Mouse (Mus musculus): ENCODE results near the gene Cfap221. TPM values are rescaled to one million over a fixed set of nuclear protein-coding genes. Genes with fewer than 3 reads are reported as not detected.

Gene Cfap221
- polyA plus RNA-seq, 1 experiment from 2014 or later: 0.11 TPM

DNA sequence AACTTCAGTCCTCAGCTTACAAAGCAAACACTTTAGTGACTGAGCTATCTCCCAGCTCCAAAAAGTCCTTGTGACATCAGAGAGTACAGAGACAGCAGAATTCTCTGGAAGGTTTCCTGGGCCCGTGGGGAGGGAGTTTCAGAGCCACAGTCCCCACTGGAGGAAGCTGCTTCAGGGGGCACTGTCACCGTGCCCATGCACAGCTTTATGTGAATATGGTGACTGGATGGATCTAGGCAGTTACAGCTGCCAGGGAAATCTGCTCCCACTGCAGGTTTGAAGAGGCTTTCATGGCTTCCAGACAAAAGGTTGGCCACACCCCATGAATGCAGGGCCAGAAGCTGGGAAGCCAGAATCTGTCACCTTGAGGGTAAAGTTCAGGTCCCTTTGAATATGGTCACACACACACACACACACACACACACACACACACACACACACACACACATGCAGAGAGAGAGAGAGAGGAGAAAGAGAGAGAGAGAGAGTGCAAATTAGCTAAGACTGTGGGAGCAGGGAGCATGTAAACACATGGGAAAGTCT lies 89.8 kb downstream of the Cfap221 start:
- 41% methylated on average over 2 of the region's 2 CpGs for WGBS
- H3K4me2 ChIP-seq (replicated peaks; ENCODE audit: low read depth): no peak overlapping the region
- DNase-seq (ENCODE audit: low spot score) (peak; percentile 23), ATAC-seq (ENCODE audit: low FRiP score, low TSS enrichment) (no peak)
- H3K27ac ChIP-seq (replicated peaks): no peak overlapping the region
- no peak overlapping the region for H3K4me3 ChIP-seq (ENCODE audit: low read depth, low read length)
- no peaks in the 10 kb centered on the region for H3K27me3 ChIP-seq (ENCODE audit: control insufficient read depth, insufficient read depth, low read length)
- TF ChIP-seq EP300 (optimal IDR thresholded peaks at IDR 0.05) (no peak), CTCF (IDR thresholded peaks at IDR 0.05; ENCODE audit: low read depth) (no peak)
- no peak overlapping the region for H3K9ac ChIP-seq (ENCODE audit: low read length)
- H3K9me3 ChIP-seq (ENCODE audit: control insufficient read depth, low read length): no peaks in the 10 kb centered on the region
- H3K4me1 ChIP-seq (replicated peaks; ENCODE audit: control insufficient read depth, insufficient read depth): no peaks in the 10 kb centered on the region
- H3K36me3 ChIP-seq (ENCODE audit: control insufficient read depth, insufficient read depth, low read length): peaks cover 7% of the 10 kb centered on the region; the same call in 1 of the 2 replicates

GRCm38 (mm10) chr1:119903231-119903620 lies 93.8 kb downstream of the Cfap221 start:
- TF ChIP-seq CTCF (IDR thresholded peaks at IDR 0.05; ENCODE audit: low read depth) (no peak), EP300 (optimal IDR thresholded peaks at IDR 0.05) (no peak)
- H3K9me3 ChIP-seq (ENCODE audit: control insufficient read depth, low read length): no peaks in the 10 kb centered on the region
- no peak overlapping the region for H3K9ac ChIP-seq (ENCODE audit: low read length)
- H3K4me2 ChIP-seq (replicated peaks; ENCODE audit: low read depth): no peak overlapping the region
- no peaks in the 10 kb centered on the region for H3K4me1 ChIP-seq (replicated peaks; ENCODE audit: control insufficient read depth, insufficient read depth)
- DNase-seq (ENCODE audit: low spot score): no peak
- H3K4me3 ChIP-seq (ENCODE audit: low read depth, low read length): no peak overlapping the region
- H3K36me3 ChIP-seq (ENCODE audit: control insufficient read depth, insufficient read depth, low read length): no peaks in the 10 kb centered on the region
- H3K27me3 ChIP-seq (ENCODE audit: control insufficient read depth, insufficient read depth, low read length): no peaks in the 10 kb centered on the region
- ATAC-seq (ENCODE audit: low FRiP score, low TSS enrichment): no peak
- no peak overlapping the region for H3K27ac ChIP-seq (replicated peaks)
- 73% methylated on average over 6 of the region's 6 CpGs for WGBS

DNA sequence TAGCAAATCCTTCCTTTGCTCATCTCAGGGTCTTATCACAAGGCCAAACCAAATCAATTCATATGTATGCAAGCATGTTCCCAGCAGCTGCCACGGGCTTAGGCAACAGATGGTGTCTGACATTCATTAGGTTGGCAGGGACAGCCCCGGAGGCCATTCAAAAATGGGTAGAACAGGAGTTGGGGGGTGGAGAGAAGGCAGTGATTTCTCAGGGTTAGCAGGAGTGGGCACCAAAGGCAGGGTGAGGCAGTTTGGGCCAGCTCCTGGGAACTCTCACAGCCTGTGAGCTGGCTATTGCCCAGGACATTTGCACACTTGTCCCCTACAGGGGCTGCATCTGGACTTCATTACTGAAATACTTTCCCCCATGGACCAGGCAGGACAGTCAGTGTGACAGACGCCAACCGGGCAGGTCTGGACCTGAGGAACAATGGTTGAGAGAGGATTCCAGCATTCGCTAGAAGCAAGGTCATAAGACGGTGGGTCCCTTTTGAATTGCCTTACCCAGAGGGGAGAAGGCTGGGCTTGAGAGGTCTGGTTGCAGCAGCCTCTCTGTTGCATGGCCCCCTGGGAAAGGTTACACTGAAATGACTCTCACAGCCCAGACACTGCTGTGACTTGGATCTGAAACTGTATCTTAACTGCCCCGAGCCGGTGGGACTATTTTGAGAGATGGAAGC lies 94.3 kb downstream of the Cfap221 start:
- Histone ChIP-seq H3K4me1 (replicated peaks; ENCODE audit: control insufficient read depth, insufficient read depth) (no peaks in the 10 kb centered on the region), H3K9ac (ENCODE audit: low read length) (no peak overlapping the region), H3K4me3 (ENCODE audit: low read depth, low read length) (no peak overlapping the region), H3K36me3 (ENCODE audit: control insufficient read depth, insufficient read depth, low read length) (no peaks in the 10 kb centered on the region), H3K9me3 (ENCODE audit: control insufficient read depth, low read length) (no peaks in the 10 kb centered on the region), H3K4me2 (replicated peaks; ENCODE audit: low read depth) (no peak overlapping the region), H3K27ac (replicated peaks) (no peak overlapping the region), H3K27me3 (ENCODE audit: control insufficient read depth, insufficient read depth, low read length) (no peaks in the 10 kb centered on the region)
- no peak for TF ChIP-seq CTCF (IDR thresholded peaks at IDR 0.05; ENCODE audit: low read depth)
- no peak for TF ChIP-seq EP300 (optimal IDR thresholded peaks at IDR 0.05)
- ATAC-seq (ENCODE audit: low FRiP score, low TSS enrichment) (no peak), DNase-seq (ENCODE audit: low spot score) (no peak)
- 61% methylated on average over 8 of the region's 8 CpGs for WGBS

DNA sequence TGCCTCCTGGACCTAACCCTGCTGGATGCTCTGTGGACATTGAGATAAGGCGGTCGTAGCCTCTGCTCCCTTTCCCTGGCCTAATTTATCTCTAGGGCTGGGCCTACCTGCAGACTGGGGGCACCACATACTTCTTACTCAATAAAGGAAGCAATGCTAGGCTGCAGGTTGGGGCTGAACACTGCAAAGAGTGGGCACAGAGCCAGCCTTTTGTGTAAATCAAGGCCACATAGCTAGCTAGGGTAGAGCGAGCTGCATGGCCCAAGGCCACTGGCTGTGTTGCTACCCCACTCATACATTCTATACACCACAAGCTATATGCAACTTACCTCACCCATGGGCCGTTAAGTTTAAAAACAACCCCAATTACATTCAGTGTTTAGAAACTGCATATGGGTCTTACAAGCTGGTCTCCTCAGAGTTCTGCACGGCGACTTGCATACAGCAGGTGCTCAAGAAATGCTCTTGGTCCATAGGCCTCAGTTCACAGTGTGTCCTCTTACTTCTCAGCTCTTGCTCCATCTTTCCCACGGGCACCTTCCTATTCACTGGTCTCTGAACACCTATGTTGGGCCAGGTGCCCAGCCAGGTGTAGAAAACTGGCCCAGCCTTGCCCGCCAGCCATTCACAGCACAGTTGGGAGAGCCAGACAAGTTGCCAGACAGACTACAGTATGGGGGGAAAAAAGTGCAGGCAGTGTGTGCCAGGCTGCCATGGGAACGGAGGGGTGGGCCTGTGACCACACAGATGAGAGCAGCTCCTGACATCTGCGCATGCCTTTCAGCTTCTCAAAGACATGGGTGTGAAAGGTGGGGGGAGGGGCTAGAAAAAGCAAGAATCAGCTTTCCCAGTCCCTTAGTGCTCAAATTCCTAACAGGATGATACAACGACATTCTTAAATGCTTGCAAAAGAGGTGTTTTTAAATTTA lies 97.6 kb downstream of the Cfap221 start:
- Histone ChIP-seq H3K27me3 (ENCODE audit: control insufficient read depth, insufficient read depth, low read length) (no peaks in the 10 kb centered on the region), H3K9me3 (ENCODE audit: control insufficient read depth, low read length) (no peaks in the 10 kb centered on the region), H3K36me3 (ENCODE audit: control insufficient read depth, insufficient read depth, low read length) (no peaks in the 10 kb centered on the region), H3K9ac (ENCODE audit: low read length) (no peak overlapping the region), H3K4me3 (ENCODE audit: low read depth, low read length) (no peak overlapping the region), H3K4me2 (replicated peaks; ENCODE audit: low read depth) (no peak overlapping the region), H3K4me1 (replicated peaks; ENCODE audit: control insufficient read depth, insufficient read depth) (no peaks in the 10 kb centered on the region), H3K27ac (replicated peaks) (no peak overlapping the region)
- 64% methylated on average over 11 of the region's 11 CpGs for WGBS
- ATAC-seq (ENCODE audit: low FRiP score, low TSS enrichment): no peak
- TF ChIP-seq EP300 (optimal IDR thresholded peaks at IDR 0.05) (no peak), CTCF (IDR thresholded peaks at IDR 0.05; ENCODE audit: low read depth) (no peak)
- no peak for DNase-seq (ENCODE audit: low spot score)

DNA sequence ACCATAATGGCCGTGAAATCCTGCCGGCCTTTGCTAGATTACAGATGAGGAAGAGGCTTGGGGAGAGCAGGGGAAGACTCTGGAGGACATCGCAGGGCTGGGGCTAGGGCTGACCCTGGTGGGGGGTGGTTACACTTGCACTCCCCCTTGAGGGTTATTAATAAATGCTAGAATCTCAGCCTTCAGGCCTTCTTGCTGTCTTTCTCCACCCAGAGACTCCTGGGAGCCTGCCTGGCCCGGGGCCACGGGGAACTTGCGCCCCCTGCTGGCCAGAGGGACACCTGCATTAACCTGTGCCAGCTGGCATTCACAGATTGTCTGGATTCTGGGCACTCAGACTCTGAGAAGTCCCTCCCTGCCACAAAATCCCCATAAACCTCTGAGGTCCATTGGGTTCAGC lies 102.1 kb downstream of the Cfap221 start:
- Histone ChIP-seq H3K9ac (ENCODE audit: low read length) (no peak overlapping the region), H3K4me3 (ENCODE audit: low read depth, low read length) (no peak overlapping the region), H3K9me3 (ENCODE audit: control insufficient read depth, low read length) (no peaks in the 10 kb centered on the region), H3K4me1 (replicated peaks; ENCODE audit: control insufficient read depth, insufficient read depth) (no peaks in the 10 kb centered on the region), H3K27me3 (ENCODE audit: control insufficient read depth, insufficient read depth, low read length) (no peaks in the 10 kb centered on the region), H3K36me3 (ENCODE audit: control insufficient read depth, insufficient read depth, low read length) (no peaks in the 10 kb centered on the region), H3K27ac (replicated peaks) (no peak overlapping the region), H3K4me2 (replicated peaks; ENCODE audit: low read depth) (no peak overlapping the region)
- TF ChIP-seq CTCF (IDR thresholded peaks at IDR 0.05; ENCODE audit: low read depth) (peak; percentile 91), EP300 (optimal IDR thresholded peaks at IDR 0.05) (no peak)
- ATAC-seq (ENCODE audit: low FRiP score, low TSS enrichment) (peak; percentile 45), DNase-seq (ENCODE audit: low spot score) (peak; percentile 78)
- 32% methylated on average over 6 of the region's 6 CpGs for WGBS

Data from stomach, postnatal 0 days (tissue).